Comparison of ENCODE assay signal across 9 mouse cellular contexts in the genomic region with DNA sequence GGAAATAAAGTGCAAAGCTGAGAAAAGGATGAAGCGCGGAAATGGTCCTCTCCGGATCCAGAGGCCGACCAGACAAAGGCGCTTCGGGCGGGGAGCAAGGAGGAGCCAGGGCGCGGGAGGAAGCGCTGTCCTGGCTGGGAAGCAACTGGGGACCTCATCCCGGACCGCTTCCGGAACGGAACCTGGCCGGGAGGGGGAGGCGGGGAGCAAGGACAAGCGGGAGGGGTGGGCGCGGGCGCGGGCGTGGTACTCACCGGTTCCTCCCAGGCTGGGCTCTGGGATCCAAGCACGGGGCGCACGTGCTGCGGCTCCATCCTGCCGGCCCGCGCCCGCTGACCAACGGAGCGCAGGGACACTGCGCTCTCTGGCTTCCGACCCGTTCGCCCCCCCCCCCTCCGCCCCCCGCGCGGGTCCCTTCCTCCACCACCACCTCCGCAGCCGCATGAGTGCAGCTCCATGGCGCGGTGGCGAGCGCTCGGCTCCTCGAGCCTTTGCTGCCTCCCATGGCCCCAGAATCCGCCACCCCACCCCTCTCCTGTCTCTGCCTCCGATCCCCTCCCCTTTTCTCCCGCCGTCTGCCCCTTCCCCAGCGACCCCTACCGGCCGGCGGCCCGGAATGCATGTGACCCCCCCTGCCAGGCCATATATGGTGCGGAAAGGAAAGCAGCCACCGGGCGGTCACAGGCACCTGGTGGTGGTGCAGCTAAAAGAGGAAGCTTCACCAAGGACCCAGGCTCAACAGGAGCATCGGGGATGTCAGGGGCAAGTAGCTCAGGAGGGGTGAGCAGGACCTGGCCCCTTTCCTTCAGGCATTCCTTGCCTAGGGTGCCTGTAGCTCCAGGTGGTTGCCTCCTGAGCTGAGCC. TPM values are rescaled to one million over a fixed set of nuclear protein-coding genes. Genes with fewer than 3 reads are reported as not detected.
DNase-seq lines count a peak whose midpoint lies in the region; ATAC-seq and TF ChIP-seq lines count a peak whose summit lies in the region.
"Not testable (repeated sequence)": the region's sequence is repeated elsewhere in the genome, so short reads cannot be mapped to it uniquely, and the experiment has no call there.
"Had no signal": no experiment of that assay in that cellular context is flagged by ENCODE, and none has a peak within 500 bp of the region (broad histone marks: within the 10 kb centered on the region; RNA-seq: fewer than 3 reads in every experiment).

Gene Gm2237, minus strand, starts transcription at position 332 of the 864 bp plus-strand sequence.

- H3K4me3 ChIP-seq in C2C12 (ENCODE audit: insufficient read depth, poor library complexity, severe bottlenecking), result peak within 1 kb of the TSS; percentile 23
- peak within 1 kb of the TSS; percentile 43 for H3K4me3 ChIP-seq in forebrain, postnatal 0 days (ENCODE audit: low read depth, low read length)
- H3K4me3 ChIP-seq in kidney, postnatal 0 days (replicated peaks; ENCODE audit: low read depth, low read length), result peak within 1 kb of the TSS; percentile 38
- H3K4me3 ChIP-seq in liver, embryonic 12.5 days, result peak within 1 kb of the TSS; percentile 41
- peak within 1 kb of the TSS; percentile 40 for H3K4me3 ChIP-seq in midbrain, postnatal 0 days (ENCODE audit: low read depth, low read length)
- H3K4me3 ChIP-seq in stomach, embryonic 16.5 days (replicated peaks; ENCODE audit: low read length), result peak within 1 kb of the TSS; percentile 45

- 0% methylated on average over 17 of the region's 62 CpGs for WGBS in forebrain, postnatal 0 days
- 2% methylated on average over 8 of the region's 62 CpGs for WGBS in kidney, postnatal 0 days
- under 1% methylated on average over 36 of the region's 62 CpGs for WGBS in liver, embryonic 12.5 days (ENCODE audit: insufficient replicate concordance)
- WGBS in midbrain, postnatal 0 days, result 0% methylated on average over 1 of the region's 62 CpGs
- WGBS in stomach, embryonic 16.5 days, result 1% methylated on average over 20 of the region's 62 CpGs

- H3K27ac ChIP-seq in forebrain, postnatal 0 days (ENCODE audit: low read depth, low read length), result peak within 1 kb of the TSS; percentile 54; the same call in 1 of the 2 replicates
- H3K27ac ChIP-seq in kidney, postnatal 0 days; liver, embryonic 12.5 days; stomach, embryonic 16.5 days (ENCODE audit: low read length): not testable (repeated sequence)
- H3K27ac ChIP-seq in midbrain, postnatal 0 days (ENCODE audit: low read depth, low read length), result peak within 1 kb of the TSS; percentile 62; the same call in 1 of the 2 replicates

- intact Hi-C loops in heart, postnatal 25 days (cut with DNase I), result not testable (repeated sequence)

- H3K9me3 ChIP-seq in forebrain, postnatal 0 days (ENCODE audit: low read length); kidney, postnatal 0 days (replicated peaks; ENCODE audit: low read length); liver, embryonic 12.5 days (replicated peaks); midbrain, postnatal 0 days (ENCODE audit: low read length); stomach, embryonic 16.5 days (replicated peaks; ENCODE audit: control insufficient read depth, low read length): not testable (repeated sequence)

- H3K4me2 ChIP-seq in forebrain, postnatal 0 days (ENCODE audit: low read depth), result peak within 1 kb of the TSS; percentile 50
- H3K4me2 ChIP-seq in kidney, postnatal 0 days (ENCODE audit: low read length), result peak within 1 kb of the TSS; percentile 54
- peak within 1 kb of the TSS; percentile 63 for H3K4me2 ChIP-seq in liver, embryonic 12.5 days
- peak within 1 kb of the TSS; percentile 32; the same call in 1 of the 2 replicates for H3K4me2 ChIP-seq in midbrain, postnatal 0 days (ENCODE audit: low read depth, low read length, poor library complexity, severe bottlenecking)
- peak within 1 kb of the TSS; percentile 44 for H3K4me2 ChIP-seq in stomach, embryonic 16.5 days (ENCODE audit: low read depth, low read length)

- not testable (repeated sequence) for H3K79me2 ChIP-seq in C2C12 (ENCODE audit: control insufficient read depth, insufficient read depth)

- TF ChIP-seq CTCF in C2C12 (IDR thresholded peaks at IDR 0.05; ENCODE audit: control insufficient read depth, insufficient read depth, insufficient read length), result not testable (repeated sequence)
- TF ChIP-seq CTCF in forebrain, postnatal 0 days (IDR thresholded peaks at IDR 0.05; ENCODE audit: low read depth), result peak; percentile 22
- TF ChIP-seq CTCF in kidney, postnatal 0 days (IDR thresholded peaks at IDR 0.05; ENCODE audit: low read depth), result peak; percentile 23; the same call in 1 of the 2 replicates
- peak; percentile 41 for TF ChIP-seq CTCF in midbrain, postnatal 0 days (IDR thresholded peaks at IDR 0.05)

- not testable (repeated sequence) for H3K27me3 ChIP-seq in C2C12 (ENCODE audit: control insufficient read depth, insufficient read depth, insufficient read length); forebrain, postnatal 0 days (ENCODE audit: insufficient read depth, low read length); kidney, postnatal 0 days (ENCODE audit: insufficient read depth, low read length); liver, embryonic 12.5 days (replicated peaks); midbrain, postnatal 0 days (ENCODE audit: insufficient read depth, low read length); stomach, embryonic 16.5 days (ENCODE audit: control insufficient read depth, insufficient read depth, low read length)

- not testable (repeated sequence) for H3K36me3 ChIP-seq in C2C12 (ENCODE audit: control insufficient read depth, insufficient read depth); forebrain, postnatal 0 days (ENCODE audit: insufficient read depth); kidney, postnatal 0 days (ENCODE audit: insufficient read depth, low read length); liver, embryonic 12.5 days; midbrain, postnatal 0 days (ENCODE audit: insufficient read depth, low read length); stomach, embryonic 16.5 days (ENCODE audit: control insufficient read depth, insufficient read depth, low read length)

- H3ac ChIP-seq in C2C12 (ENCODE audit: control insufficient read depth, insufficient read length, low read depth), result peak within 1 kb of the TSS; percentile 53

- not testable (repeated sequence) for ATAC-seq in forebrain, postnatal 0 days; kidney, postnatal 0 days (replicated peaks; ENCODE audit: low FRiP score, low read depth); liver, embryonic 12.5 days; midbrain, postnatal 0 days (ENCODE audit: low FRiP score); stomach, embryonic 16.5 days (ENCODE audit: insufficient read depth, low FRiP score)

- H3K79me3 ChIP-seq in C2C12 (ENCODE audit: low read depth), result not testable (repeated sequence)

- peak within 1 kb of the TSS; percentile 56 for H3K9ac ChIP-seq in forebrain, postnatal 0 days
- peak within 1 kb of the TSS; percentile 44; the same call in 1 of the 2 replicates for H3K9ac ChIP-seq in kidney, postnatal 0 days (ENCODE audit: low read depth, low read length)
- H3K9ac ChIP-seq in liver, embryonic 12.5 days, result not testable (repeated sequence)
- peak within 1 kb of the TSS; percentile 56; the same call in 1 of the 2 replicates for H3K9ac ChIP-seq in midbrain, postnatal 0 days (replicated peaks; ENCODE audit: low read length, poor library complexity, severe bottlenecking)
- peak within 1 kb of the TSS; percentile 69 for H3K9ac ChIP-seq in stomach, embryonic 16.5 days (ENCODE audit: low read length)

- H3K4me1 ChIP-seq in forebrain, postnatal 0 days (ENCODE audit: insufficient read depth); kidney, postnatal 0 days (replicated peaks; ENCODE audit: insufficient read depth, low read length); liver, embryonic 12.5 days; midbrain, postnatal 0 days (ENCODE audit: insufficient read depth, low read length); stomach, embryonic 16.5 days (ENCODE audit: control insufficient read depth, insufficient read depth, low read length): not testable (repeated sequence)

- DNase-seq in cerebellum, postnatal 10 days, result peak; percentile 45 to 47
- DNase-seq in forebrain, postnatal 0 days, result peak; percentile 1
- peak; percentile 44 for DNase-seq in heart, postnatal 25 days (ENCODE audit: low spot score)
- DNase-seq in kidney, postnatal 0 days (ENCODE audit: low spot score), result peak; percentile 4
- DNase-seq in midbrain, postnatal 0 days (ENCODE audit: low spot score), result peak; percentile 0

RNA-seq across cellular contexts. Expression of gene Gm2237, which starts in this region (rescaled TPM):
- polyA plus RNA-seq in C2C12 (2012; fragmentation: generic; extraction: Trizol), result 0.77 TPM
- 14.9 and 21.0 TPM in 2 replicates for total RNA-seq in forebrain, postnatal 0 days (2014; rRNA removed)
- 4.2 and 5.8 TPM in 2 replicates for polyA plus RNA-seq in forebrain, postnatal 0 days (2015; fragmentation: Nextera tagmentation; extraction: Ambion mirVana)
- under 1 TPM; 0.28 to 0.81 TPM for total RNA-seq in heart, postnatal 25 days (2021)
- polyA plus RNA-seq in kidney, postnatal 0 days (2015; fragmentation: Nextera tagmentation; extraction: Ambion mirVana), result 1.7 and 2.1 TPM in 2 replicates
- 0.23 and 0.31 TPM in 2 replicates for polyA plus RNA-seq in liver, embryonic 12.5 days (2016; fragmentation: Nextera tagmentation; extraction: Ambion mirVana)
- 6.0 and 6.2 TPM in 2 replicates for total RNA-seq in midbrain, postnatal 0 days (2014; rRNA removed)
- 5.7 and 5.8 TPM in 2 replicates for polyA plus RNA-seq in midbrain, postnatal 0 days (2015; fragmentation: Nextera tagmentation; extraction: Ambion mirVana)
- 1.8 and 2.0 TPM in 2 replicates for polyA plus RNA-seq in stomach, embryonic 16.5 days (2015; fragmentation: Nextera tagmentation; extraction: Ambion mirVana)
- polyA plus RNA-seq: erythroblast, embryonic 14.5 days had no signal

Comparison
In these comparisons a context has a peak if more than half of its experiments do, and no peak if none do; other contexts are left out.
1. Peak in DNase-seq in heart, postnatal 25 days; RNA of the gene not detected or under 1 TPM.